9 mouse cellular contexts compared by ENCODE assay signal in the genomic region with DNA sequence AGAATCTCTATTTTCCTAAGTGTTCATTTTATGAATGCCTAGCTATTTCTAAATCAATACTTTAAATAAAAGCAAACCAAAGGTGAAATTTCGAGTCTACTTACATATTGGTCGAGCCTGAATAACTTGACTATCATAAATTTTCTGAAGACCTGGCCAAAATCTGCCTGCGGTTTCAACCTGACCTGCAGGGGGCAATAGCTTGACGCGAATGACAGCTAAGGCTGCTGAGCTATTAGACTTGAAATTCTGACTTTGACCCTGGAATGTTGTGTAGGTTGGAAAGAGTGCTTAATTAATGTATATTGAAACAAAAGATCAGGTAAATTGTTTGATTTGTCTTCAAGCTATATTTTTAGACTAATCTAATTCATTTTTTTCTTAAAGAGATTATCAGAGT.
DNase-seq lines count a peak whose midpoint lies in the region; ATAC-seq and TF ChIP-seq lines count a peak whose summit lies in the region.
"Had no signal": no experiment of that assay in that cellular context is flagged by ENCODE, and none has a peak within 500 bp of the region (broad histone marks: within the 10 kb centered on the region; RNA-seq: fewer than 3 reads in every experiment).

No protein-coding gene starts in this region.

- no peaks in the 10 kb centered on the region for H3K9me3 ChIP-seq in heart, postnatal 0 days (replicated peaks; ENCODE audit: control insufficient read depth, low read length)
- H3K9me3 ChIP-seq in heart, embryonic 11.5 days (replicated peaks; ENCODE audit: control insufficient read depth, low read length) = no peaks in the 10 kb centered on the region
- H3K9me3 ChIP-seq: liver, embryonic 15.5 days had no signal

- DNase-seq in heart, postnatal 0 days (ENCODE audit: low spot score) = peak; percentile 29
- DNase-seq in 3T3-L1 (ENCODE audit: low read depth, low spot score) = peak; percentile 55
- DNase-seq in NIH3T3 (ENCODE audit: low read depth) = peak; percentile 75
- peak; percentile 84 for DNase-seq in embryo, embryonic 10.5 days (ENCODE audit: low spot score)
- DNase-seq in large intestine, adult 2 months (ENCODE audit: low read depth, low spot score) = peak; percentile 16
- no peak for DNase-seq in thymus, postnatal 10 days (ENCODE audit: low spot score in 2 of 2)

- H3K36me3 ChIP-seq in heart, postnatal 0 days (replicated peaks; ENCODE audit: control insufficient read depth, insufficient read depth, low read length) = no peaks in the 10 kb centered on the region
- H3K36me3 ChIP-seq in heart, embryonic 11.5 days (ENCODE audit: control insufficient read depth, insufficient read depth, low read length) = no peaks in the 10 kb centered on the region
- H3K36me3 ChIP-seq: liver, embryonic 15.5 days had no signal

- no peak overlapping the region for H3K27ac ChIP-seq in heart, postnatal 0 days (ENCODE audit: low read depth)
- no peak overlapping the region for H3K27ac ChIP-seq in heart, embryonic 11.5 days (ENCODE audit: low read depth, low read length)
- H3K27ac ChIP-seq: liver, embryonic 15.5 days had no signal

- H3K4me1 ChIP-seq in heart, postnatal 0 days (ENCODE audit: control insufficient read depth, insufficient read depth) = peaks cover 12% of the 10 kb centered on the region
- H3K4me1 ChIP-seq in heart, embryonic 11.5 days (ENCODE audit: control insufficient read depth, insufficient read depth, low read length) = peaks cover 4% of the 10 kb centered on the region; the same call in 1 of the 2 replicates
- H3K4me1 ChIP-seq: liver, embryonic 15.5 days had no signal

- no peak overlapping the region for H3K4me3 ChIP-seq in heart, postnatal 0 days (ENCODE audit: low read depth, low read length)
- no peak overlapping the region for H3K4me3 ChIP-seq in heart, embryonic 11.5 days (ENCODE audit: low read depth, low read length)
- H3K4me3 ChIP-seq: liver, embryonic 15.5 days had no signal

- TF ChIP-seq CTCF in heart, postnatal 0 days (IDR thresholded peaks at IDR 0.05; ENCODE audit: low read depth) = peak; percentile 81

- H3K4me2 ChIP-seq in heart, postnatal 0 days (ENCODE audit: low read depth, low read length) = no peak overlapping the region
- H3K4me2 ChIP-seq in heart, embryonic 11.5 days = no peak overlapping the region
- H3K4me2 ChIP-seq: liver, embryonic 15.5 days had no signal

- TF ChIP-seq EP300 in heart, postnatal 0 days (IDR thresholded peaks at IDR 0.05; ENCODE audit: low read depth) = no peak

- peaks cover 37% of the 10 kb centered on the region for H3K27me3 ChIP-seq in heart, postnatal 0 days (ENCODE audit: control insufficient read depth, insufficient read depth, low read length)
- H3K27me3 ChIP-seq in heart, embryonic 11.5 days (ENCODE audit: control insufficient read depth, insufficient read depth, low read length) = peaks cover 24% of the 10 kb centered on the region

- H3K9ac ChIP-seq in heart, postnatal 0 days (replicated peaks; ENCODE audit: low read depth, low read length) = no peak overlapping the region
- no peak overlapping the region for H3K9ac ChIP-seq in heart, embryonic 11.5 days (ENCODE audit: low read depth, low read length)
- H3K9ac ChIP-seq: liver, embryonic 15.5 days had no signal

- ATAC-seq in heart, postnatal 0 days (ENCODE audit: insufficient read depth, low read depth) = no peak
- ATAC-seq in heart, embryonic 11.5 days (replicated peaks; ENCODE audit: insufficient number of reproducible peaks, low FRiP score, low TSS enrichment) = no peak
- ATAC-seq in megakaryocyte progenitor cell, adult 5-6 weeks (replicated peaks; ENCODE audit: poor library complexity) = peak; percentile 71

- 3% methylated on average over 5 of the region's 5 CpGs for WGBS in heart, postnatal 0 days
- WGBS in heart, embryonic 11.5 days (ENCODE audit: insufficient replicate concordance) = 4% methylated on average over 5 of the region's 5 CpGs
- 2% methylated on average over 5 of the region's 5 CpGs for WGBS in large intestine, adult 2 months

Comparison
In these comparisons a context has a peak if more than half of its experiments do, and no peak if none do; other contexts are left out.
1. DNase-seq: peak in heart, postnatal 0 days (single experiment), 3T3-L1 (single experiment), NIH3T3 (single experiment), embryo, embryonic 10.5 days (single experiment) and large intestine, adult 2 months (single experiment); none in thymus, postnatal 10 days (0 of 2).